Mouse (Mus musculus) retina, adult 2 months (tissue): ENCODE measurements around the gene Lgalsl.

Source experiments
- DNase-seq: peaks from one replicate; pipeline ENCODE4 v3.0.0-alpha.2; 2012; ENCODE audit warnings: low read depth, low spot score

Gene Lgalsl

DNA sequence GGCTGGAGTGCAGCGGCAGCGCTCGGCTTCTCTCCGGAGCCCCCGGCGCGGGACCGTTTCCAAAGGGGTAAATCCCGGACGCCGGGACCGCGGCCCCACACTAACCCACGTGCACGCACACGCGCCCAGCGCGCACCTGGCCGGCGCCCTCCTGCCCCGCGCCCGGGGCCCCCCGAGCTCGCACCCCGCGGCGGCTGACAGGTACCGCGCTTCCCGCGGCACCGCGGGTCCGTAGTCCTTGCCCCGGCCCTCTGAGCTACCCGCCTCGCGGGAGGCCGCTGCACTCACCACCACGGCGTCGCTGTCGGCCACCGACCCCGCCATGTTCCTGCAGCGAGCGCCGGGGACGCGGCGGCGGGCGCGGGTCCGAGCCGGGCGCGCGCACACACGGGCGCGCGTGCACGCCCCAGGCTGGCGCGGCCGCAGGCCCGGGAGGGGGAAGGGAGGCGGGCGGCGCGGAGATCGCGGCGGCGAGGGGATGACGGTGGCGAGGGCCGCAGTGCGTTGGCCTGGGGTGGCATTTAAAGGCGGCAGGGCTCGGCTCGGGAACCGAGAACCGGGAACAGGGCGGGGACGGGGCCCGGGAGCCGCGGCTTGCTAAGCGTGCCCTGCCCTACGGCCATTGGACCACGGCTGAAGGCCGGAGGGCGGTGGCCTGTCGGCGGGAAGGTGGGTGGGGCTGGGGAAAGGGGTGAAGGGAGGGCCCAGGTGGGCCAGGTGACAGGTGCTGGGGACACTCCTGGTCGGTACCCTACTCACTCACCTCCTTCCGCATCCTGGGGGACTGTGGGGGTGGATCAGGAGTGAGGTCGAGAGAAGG is at the start of gene Lgalsl:
Lgalsl (minus strand) TSS at position 371 of the 820 bp plus-strand sequence.
- DNase-seq = no peak

DNA sequence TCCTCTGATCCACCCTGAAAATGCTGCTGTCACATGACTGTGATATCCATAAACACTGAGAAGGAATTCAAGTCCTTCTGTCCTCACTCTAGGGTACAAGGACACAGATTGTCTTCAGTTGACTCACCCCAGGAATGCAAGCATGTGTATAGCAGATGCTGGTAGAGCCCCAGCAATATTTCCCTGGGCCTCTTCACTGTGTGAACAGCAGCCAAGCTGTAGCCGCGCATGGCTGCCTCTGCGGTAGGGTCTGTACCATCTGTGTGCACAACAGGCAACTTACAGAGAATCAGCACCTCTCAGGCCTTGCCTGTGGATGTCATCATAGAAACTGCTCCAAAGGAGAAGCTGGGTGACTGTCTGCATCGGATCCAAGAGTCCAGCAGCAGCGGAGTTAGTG is 47.8 kb upstream of the Lgalsl start:
- no peak for DNase-seq

DNA sequence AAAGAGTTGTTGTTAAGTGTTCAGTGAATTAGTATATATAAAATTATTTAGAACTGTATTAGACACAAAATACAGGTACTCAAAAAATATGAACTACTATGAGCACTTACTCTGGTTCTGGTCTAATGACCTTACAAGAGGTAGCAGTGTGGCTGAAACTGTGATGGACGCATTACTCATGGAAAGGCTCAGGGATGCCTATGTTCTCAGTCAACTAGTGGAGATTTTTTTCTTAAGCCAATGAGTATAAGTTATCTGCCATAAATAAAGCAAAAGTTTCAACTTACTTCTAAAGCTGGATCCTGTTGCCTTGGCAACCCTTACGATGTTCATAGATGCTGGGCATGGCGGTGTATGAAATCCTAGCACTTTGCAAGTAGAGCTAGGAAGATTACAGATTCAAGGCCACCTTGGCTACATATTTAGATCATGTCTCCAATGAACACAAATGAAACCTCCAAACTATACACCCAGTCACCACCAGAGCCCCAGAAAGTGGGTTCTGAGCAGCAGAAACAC is 46.8 kb upstream of the Lgalsl start:
- DNase-seq = no peak

DNA sequence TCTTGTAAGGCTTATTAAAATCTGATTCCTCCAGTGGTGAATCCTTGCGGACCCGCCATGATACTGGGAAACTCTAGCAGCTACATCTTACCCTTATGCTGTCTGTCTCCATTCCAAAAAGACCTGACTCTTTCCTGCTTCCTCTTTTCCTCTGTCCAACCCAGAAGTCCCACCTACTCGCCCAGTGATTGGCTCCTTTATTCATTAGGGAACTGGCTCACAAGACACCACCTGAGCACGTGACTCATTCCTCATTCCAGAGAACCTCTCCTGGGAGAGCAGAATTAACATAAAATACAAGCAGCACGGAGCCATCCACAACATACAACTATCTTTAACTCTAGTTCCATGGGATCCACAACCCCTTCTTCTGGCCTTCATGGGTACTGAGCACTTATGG is 42.5 kb upstream of the Lgalsl start:
- DNase-seq = no peak

DNA sequence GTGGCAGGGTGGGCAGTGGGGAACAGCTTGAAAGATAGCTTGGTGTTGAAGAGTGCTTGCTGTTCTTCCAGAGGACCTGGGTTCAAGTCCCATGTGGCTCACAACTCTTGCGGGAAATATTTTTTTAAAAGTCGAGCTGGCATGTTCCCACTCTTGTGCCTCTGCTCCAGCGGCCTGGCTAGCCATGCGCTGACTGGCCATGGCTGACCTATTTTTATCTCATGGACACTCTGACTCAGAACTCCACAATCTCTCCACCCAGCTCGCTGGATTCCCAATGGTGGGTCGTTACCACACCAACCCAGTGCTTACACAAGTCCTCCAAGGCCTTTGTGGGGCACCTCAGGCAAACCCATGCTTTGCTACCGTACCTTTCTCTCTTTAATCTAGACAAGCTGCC is 42.1 kb upstream of the Lgalsl start:
- no peak for DNase-seq

DNA sequence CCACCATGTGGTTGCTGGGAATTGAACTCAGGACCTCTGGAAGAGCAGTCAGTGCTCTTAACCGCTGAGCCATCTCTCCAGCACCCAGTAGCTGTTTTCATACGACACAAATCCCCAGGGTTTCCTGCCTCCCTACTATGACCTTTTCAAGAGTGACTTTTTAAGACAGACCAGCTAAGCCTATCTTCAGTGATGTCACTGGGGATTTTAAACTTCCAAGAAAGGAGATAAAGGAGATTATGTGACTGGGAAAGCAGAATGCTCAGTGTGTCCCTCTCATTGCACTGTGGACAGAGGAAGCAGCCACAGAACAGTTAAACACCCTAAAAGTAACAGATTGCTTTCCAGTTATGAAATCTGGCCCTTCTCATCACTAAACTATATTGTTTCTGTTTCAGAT is 41.6 kb upstream of the Lgalsl start:
- peak; percentile 56 for DNase-seq

DNA sequence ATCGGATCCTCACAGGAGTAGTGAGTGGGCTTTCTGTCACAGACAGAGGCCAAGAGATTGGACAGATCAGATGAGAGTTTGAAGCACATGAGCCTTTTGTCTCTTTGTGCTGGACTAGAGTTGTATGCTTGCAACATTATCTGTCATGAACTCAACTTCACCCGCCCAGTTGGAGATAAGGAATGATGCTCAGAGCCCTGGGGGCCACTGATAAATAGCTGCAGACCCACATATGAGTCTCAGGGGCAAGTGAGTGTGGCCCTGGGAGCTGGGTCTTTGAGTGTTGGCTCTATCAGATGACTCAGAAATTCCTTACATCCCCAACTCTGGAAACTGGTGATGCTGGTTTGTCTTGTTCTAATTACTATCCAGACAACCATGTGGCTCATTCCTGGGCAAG is 39.1 kb upstream of the Lgalsl start:
- DNase-seq = no peak

DNA sequence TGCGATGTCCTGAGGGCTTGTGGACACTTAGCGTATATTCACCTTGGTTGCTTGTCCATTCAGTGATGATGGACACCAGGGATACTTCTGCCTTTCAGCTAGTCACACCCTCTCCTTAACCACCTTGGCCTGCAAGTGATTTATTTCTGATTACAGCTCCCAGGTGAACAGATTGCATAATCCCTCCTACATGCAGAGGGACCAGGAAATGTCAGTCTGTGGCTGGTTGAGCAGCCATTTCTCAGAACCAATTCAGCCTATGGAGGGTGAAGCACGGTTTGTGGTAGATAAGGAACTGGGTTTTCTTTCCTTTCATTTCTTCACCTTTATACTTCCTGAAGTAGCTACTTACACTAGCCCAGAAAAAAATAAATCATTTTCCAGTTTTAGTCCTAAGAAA is 34.6 kb upstream of the Lgalsl start:
- DNase-seq = no peak

DNA sequence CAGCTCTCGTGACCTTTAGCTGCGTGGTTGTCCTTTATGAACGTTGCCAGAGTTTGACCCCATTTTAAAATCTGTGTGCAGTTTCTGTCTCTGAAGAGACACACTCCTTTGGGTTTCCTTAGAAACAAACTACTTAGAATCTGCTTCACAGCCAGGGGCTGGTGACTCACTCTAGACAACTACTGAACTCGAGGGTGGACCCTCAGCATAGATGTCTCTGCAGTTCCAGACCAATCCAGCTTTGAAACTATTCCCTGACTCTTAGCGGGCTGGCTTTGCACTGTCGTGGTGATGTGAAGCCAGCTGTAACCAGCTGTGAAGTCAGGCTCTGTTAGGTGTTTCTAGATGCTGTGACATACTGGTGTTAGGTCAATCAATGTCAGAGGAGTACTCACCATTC is 33.8 kb upstream of the Lgalsl start:
- DNase-seq = no peak

DNA sequence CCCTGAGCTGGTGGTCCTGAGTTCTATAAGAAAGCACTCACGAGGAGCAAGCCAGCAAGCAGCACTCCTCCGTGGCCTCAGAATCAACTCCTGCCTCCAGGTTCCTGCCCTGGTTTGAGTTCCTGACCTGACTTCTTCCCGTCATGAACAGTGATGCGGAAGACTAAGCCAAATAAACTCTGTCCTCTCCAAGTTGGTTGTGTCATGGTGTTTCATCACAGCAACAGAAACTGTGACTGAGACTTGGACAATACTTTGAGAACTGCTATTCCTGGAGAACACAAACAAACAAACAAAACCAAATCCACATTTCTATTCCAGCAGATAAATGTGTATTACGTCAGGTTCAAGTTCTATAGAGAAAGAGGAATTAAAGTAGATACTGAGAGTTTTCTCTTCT is 31.2 kb upstream of the Lgalsl start:
- DNase-seq = no peak

DNA sequence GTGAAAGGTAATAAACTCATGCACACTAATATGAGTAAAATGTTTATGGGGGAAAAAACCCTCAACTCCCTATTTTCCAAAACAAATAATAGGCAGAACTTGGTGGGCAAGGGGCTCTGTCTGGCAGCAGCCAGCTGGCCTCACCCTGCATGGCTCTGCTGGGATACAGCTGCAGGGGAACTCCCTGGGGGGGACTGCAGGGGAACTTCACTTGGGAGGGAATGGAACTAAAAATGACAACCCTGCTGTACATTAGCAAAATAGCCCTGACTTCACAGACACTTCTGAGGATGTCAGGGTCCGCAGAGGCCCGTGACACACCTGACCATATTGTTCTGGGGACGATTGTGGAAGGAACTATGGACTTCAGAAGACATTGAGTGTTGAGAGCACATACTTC is 29.5 kb upstream of the Lgalsl start:
- DNase-seq = no peak

DNA sequence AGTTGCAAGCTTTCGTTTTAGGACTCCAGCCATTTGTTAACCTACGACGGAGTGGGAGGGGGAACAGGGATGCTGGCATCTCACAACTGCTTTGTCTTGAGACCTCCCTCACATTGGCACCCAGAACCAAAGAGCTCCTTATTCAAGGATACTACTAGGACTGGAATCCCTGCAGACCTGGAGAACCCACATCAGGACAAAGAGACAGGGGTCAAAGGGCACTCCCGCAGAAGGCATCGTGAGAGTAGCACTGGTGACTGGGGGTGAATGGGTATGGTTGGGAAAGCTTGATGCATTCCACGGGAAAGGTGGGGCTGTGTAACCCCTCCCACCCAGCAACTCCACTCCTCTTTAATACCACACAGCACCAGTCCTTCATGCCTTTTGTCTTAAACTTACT is 29.0 kb upstream of the Lgalsl start:
- no peak for DNase-seq

DNA sequence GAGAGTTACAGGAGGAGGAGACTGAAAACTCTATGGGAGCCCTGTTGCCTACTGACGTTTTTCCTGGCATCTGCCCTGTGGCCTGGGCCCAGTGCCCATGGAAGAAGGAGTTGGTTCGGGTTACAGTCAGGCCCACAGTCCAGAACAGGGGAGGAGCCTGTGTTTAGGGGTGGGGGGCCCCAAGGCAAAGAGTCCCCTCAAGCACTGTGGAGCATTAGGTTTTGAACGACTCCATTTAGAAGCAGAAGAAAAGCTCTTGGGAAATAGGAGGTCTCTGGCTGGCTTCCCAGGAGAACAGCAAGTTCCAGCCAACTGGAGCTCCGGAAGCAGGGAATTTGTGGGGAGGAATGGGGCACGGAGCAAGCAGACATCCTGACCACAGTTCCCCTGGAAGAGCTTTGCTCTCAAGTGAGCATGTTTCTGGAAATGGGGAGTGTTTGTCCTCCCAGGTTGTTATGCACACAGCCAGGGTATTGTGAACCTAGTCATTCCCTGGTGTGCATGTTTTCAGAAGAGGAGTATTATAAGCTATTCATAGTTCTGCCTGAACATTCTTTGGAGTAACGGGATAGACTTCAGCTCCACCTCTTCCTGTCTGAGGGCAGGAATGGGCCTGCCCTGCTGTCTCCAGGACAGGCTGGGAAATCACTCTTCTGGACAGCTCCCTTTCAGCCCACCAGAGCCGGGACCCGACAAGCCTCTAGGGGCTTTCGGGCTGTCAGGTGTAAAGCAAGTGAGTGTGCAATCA is 28.2 kb upstream of the Lgalsl start:
- DNase-seq = no peak

DNA sequence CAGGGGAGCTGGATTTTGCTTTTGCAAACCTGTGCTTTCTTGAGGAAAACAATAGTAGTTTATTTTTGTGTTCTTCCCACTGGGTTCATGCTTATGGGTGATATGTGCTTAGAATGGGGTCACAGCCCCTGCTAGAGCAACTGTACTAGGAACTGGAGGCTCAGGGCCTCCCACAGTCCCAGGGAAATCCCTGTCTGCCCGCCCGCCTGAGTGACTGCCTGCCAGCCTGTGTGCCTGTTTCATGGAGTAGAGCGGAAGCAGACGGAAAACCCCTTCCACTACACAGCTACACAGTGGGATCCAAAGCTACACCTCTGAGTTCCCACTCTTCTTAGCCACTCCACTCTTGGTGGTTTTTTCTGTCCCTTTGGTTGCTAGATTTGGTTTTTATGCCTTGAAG is 27.1 kb upstream of the Lgalsl start:
- no peak for DNase-seq

DNA sequence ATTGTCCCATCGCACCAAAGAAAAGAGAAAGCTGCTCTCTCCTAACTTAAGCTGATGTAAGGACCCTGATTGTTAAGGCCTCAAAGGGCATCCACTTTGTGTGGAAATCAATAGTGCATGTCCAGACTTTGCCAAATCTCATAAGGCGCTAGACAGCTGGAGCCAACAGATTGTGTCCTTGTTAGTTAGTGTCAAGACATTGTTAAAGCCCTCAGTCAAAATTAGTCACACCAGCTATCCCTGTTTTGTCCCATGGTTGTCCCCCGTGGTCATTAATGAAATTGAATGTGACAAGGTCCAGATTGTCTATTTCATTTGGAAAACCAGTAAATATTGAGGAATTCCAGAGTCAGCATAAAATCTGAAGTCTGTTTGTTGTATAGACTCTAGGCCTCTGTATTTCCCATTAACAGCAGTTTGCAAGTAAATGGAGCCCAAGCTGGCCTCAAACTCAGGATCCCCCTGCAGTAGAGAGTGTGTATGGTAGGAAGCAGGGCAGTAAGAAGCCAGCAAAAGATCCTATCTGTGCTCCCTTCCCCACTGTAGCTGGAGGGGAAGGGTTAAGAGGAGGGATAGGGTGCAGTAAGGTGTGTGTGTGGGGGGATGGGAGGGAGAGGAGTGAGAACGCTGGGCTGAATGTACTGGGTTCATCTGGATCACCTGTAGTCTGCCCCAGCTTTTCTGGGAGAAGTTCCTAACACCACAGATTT is 23.3 kb upstream of the Lgalsl start:
- DNase-seq = no peak

DNA sequence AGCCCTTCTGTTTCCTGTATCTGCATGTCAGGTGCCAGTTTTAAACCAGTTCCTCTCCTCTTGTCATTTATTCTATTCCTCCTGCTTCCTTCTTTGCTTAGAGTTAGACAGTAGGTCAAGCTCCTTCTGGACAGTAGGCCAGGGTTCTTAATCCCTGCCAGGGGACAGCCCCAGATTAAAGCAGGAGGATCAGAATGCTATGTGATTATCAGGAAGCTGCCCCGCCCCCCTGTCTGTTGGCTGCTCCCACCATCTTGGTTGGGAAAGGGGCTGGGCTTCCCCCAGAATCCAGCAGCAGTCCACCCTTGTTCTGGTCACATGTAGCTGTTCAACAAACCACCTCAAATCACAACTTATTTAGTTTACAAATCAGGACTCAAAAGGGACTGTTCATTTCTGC is 19.3 kb upstream of the Lgalsl start:
- DNase-seq = peak; percentile 69

DNA sequence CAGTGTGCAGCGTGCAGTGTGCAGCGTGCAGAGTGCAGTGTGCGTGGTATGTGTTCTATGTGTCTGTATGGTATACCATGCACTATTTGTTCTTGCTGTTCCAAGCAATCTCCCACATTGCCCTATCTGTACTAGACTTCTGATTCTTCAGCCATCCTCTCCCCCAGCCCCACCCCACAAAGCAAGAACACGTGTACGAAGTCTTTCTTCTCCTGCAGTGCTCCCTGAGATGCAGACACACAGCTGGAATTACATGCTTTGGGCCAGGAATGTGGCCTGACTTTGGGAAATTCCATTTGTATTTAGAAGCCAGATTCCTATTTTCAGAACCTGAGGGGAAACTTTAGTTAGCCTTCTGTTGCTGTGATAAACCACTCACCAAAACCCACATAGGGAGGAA is 18.5 kb upstream of the Lgalsl start:
- DNase-seq = no peak

DNA sequence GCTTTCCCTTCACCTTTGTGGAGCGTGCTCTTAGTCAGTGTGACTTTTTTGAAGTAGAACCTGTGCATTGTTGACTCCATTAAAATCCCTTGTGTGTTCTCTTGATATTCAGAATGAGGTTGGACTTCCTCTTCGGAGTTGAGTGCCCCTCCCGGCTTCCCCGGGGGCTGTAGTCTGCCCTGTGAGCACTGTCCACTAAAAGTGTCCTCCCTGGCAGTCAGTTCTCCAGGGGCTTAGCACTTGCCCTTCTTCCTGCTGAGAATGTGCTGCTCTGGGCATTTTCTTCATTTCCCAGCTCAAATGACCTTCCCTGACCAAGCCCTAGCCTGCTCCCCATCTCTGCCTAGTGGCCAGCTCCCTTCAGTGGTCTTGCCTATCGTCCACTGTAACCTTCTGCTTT is 6.5 kb upstream of the Lgalsl start:
- DNase-seq = no peak

DNA sequence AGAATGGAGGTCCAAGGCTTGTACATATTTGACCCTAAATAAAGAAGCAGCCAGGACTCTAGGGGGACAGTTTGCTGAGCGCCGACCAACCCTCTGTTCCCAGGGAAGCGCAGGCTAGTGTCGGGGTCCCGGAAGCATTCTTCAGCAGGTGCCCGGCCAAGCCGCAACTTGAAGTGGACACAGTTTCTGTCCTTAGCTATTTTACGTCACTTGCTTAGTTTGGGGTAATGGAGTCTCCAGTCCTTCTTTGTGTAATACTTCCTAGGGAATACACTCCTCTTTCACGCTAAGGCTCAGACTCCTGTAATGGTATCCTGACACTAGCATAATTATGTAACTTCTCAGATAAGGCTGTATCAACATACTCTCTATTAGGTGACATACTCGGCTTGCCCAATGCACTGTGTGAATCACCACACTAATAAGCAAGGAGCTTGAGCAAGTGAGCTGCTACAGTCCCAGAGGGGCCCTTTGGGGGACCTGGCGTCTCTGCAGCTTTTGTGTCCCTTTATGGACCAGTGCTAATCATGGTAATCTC is 813 bp upstream of the Lgalsl start:
- DNase-seq = no peak

DNA sequence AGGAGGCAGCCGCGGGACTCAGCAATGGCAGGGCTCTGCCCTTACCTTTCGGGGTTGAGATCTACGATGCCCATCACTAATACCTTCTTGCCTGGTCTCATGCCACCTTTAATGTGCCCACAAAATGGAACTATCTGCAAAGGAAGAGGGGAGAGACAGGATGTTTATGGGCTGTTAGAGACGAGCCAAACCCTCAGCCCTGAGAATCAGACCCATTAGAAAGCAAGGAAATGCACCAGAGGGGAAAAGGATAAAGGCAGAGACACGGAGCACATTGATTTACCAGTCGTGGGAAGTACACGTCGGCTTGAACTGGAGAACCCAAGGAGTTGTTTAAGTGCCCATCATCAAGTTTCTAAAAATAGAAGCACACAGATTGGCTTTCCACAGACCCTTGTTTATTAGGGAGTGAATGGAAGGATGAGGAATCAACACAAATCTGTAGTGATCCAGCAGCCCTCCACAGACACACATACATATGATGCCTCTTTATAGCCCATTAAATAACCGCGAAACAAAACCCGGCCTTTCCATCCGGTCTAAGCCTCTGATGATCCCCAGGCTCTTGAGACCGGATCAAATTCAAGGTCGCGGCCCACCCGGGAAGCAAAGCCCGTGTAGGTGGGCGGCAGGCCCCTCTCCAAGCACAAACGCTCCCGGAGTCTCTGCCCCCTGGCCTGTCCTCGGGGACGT is 717 bp downstream of the Lgalsl start:
- DNase-seq = no peak

DNA sequence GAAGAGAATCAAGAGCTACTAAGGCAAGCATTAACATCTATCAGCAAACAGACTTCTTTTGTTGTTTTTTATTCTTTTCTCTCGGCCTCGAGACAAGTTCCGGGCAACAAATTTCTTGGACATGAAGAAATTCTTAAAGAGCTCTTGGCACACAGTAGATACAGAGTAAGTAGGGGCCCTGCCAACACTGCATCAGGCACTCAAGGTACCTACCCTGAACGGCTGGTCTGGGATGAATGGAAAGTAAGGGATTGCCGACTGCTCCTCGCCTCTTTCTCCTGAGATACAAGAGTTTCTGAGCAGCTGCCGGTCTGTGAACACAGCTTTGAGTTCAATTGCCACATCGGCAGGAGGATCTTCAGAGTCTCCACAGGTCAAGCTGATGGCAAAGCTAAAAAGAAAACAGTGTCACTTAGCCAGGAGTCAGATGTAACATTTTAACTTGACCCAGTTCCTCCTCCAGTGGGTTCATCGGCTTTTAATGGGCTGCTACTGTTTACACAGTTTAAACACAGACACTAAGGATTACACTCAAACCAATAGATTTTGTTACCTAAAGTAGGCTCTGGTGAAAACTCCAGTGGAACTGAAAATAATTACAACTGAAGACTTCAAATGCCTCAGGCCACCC is 1.7 kb downstream of the Lgalsl start:
- DNase-seq = no peak
